Mouse (Mus musculus) ovary, postnatal 10 days (tissue): ENCODE results near the gene BC025446.
"Not testable (repeated sequence)": the region's sequence is repeated elsewhere in the genome, so short reads cannot be mapped to it uniquely, and the experiment has no call there.

Experiments
- DNase-seq: peaks from one replicate; pipeline ENCODE4 v3.0.0; 2022; ENCODE audit warnings: low spot score

Gene BC025446

GRCm38 (mm10) chr15:75215778-75216691 is at the start of gene BC025446:
BC025446 (plus strand) TSS chr15:75216376.
- DNase-seq, result no peak

- no peak for DNase-seq
These were observed 40.7 kb upstream of the BC025446 start for GRCm38 (mm10) chr15:75175506-75175905.

GRCm38 (mm10) chr15:75186291-75186690 is 29.9 kb upstream of the BC025446 start:
- no peak for DNase-seq

- DNase-seq, result no peak
These were observed 27.1 kb upstream of the BC025446 start for GRCm38 (mm10) chr15:75189116-75189515.

- DNase-seq, result not testable (repeated sequence)
These were observed 25.6 kb upstream of the BC025446 start for GRCm38 (mm10) chr15:75190560-75190959.

- DNase-seq, result no peak
These were observed 655 bp downstream of the BC025446 start for GRCm38 (mm10) chr15:75216831-75217230.

- no peak for DNase-seq
These were observed 5.8 kb downstream of the BC025446 start for GRCm38 (mm10) chr15:75221942-75222341.

- DNase-seq, result no peak
These were observed 21.6 kb downstream of the BC025446 start for GRCm38 (mm10) chr15:75237736-75238288.

- no peak for DNase-seq
These were observed 24.4 kb downstream of the BC025446 start for GRCm38 (mm10) chr15:75240558-75240957.

- DNase-seq, result no peak
These were observed 26.8 kb downstream of the BC025446 start for GRCm38 (mm10) chr15:75242756-75243640.

GRCm38 (mm10) chr15:75254671-75255070 is 38.5 kb downstream of the BC025446 start:
- DNase-seq, result no peak

GRCm38 (mm10) chr15:75265863-75266262 is 49.7 kb downstream of the BC025446 start:
- DNase-seq, result no peak

GRCm38 (mm10) chr15:75266626-75267025 is 50.5 kb downstream of the BC025446 start:
- DNase-seq, result no peak

- DNase-seq, result no peak
These were observed 51.9 kb downstream of the BC025446 start, which contains the start of gene Ly6f for GRCm38 (mm10) chr15:75268121-75268520. Ly6f (plus strand) TSS chr15:75268421.

- DNase-seq, result no peak
These were observed 53.0 kb downstream of the BC025446 start for GRCm38 (mm10) chr15:75268916-75269829.

- no peak for DNase-seq
These were observed 54.0 kb downstream of the BC025446 start for GRCm38 (mm10) chr15:75270169-75270568.

- DNase-seq, result no peak
These were observed 54.7 kb downstream of the BC025446 start for GRCm38 (mm10) chr15:75270691-75271362.

GRCm38 (mm10) chr15:75271426-75271825 is 55.2 kb downstream of the BC025446 start:
- DNase-seq, result no peak

GRCm38 (mm10) chr15:75271891-75272290 is 55.7 kb downstream of the BC025446 start:
- no peak for DNase-seq
